Mouse (Mus musculus) megakaryocyte, embryonic 14.5 days (primary cell): ENCODE data around the gene Meis1.

Experiments
- FLI1 ChIP-seq: IDR thresholded peaks from 2 replicates; pipeline ENCODE4 v1.6.1; 2012; ENCODE audit warnings: low read length, inconsistent platforms, mixed read lengths
- GATA1 ChIP-seq: IDR thresholded peaks from 3 replicates; pipeline ENCODE4 v1.6.1; 2012; ENCODE audit warnings: mixed read lengths, low read length, inconsistent platforms, borderline replicate concordance

DNA sequence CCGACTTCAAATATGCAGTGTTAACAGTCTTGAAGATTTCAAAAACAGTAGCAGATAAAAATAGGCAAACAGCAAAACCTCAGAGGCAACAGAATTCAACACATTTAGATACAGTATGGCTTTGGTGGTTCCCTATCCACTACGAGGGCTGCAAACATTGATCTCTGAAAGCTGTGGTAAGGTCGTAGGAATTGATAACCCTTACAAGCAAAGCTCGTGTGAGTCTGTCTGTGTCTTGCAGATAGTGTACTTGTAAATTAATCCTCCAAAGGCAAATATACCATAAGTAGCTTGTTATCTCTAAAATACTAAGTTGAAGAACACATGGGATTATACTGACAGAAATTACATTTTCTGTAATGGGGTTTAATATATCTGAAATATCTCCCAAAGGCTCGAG, 114.5 kb downstream of the Meis1 start:
- TF ChIP-seq GATA1 = no peak
- no peak for TF ChIP-seq FLI1
